Mouse (Mus musculus): Measurements from ENCODE around the gene Trhde. TPM values are rescaled to one million over a fixed set of nuclear protein-coding genes. Genes with fewer than 3 reads are reported as not detected.

Trhde gene
- polyA plus RNA-seq, 1 experiment: not detected

GRCm38 (mm10) chr10:114798218-114798617, 3.9 kb downstream of the Trhde start:
- Histone ChIP-seq H3K4me3 (ENCODE audit: insufficient read depth, low read length) (no peak overlapping the region), H3K4me1 (ENCODE audit: control insufficient read depth, insufficient read depth, low read length) (no peaks in the 10 kb centered on the region), H3K27ac (ENCODE audit: insufficient read depth, low read depth, low read length) (no peak overlapping the region)
- no peak for TF ChIP-seq CTCF (IDR thresholded peaks at IDR 0.05; ENCODE audit: low read depth, low read length)
- TF ChIP-seq POLR2A (IDR thresholded peaks at IDR 0.05; ENCODE audit: borderline replicate concordance, low read depth, low read length): no peak

- Histone ChIP-seq H3K27ac (ENCODE audit: insufficient read depth, low read depth, low read length) (no peak overlapping the region), H3K4me3 (ENCODE audit: insufficient read depth, low read length) (no peak overlapping the region), H3K4me1 (ENCODE audit: control insufficient read depth, insufficient read depth, low read length) (no peaks in the 10 kb centered on the region)
- TF ChIP-seq CTCF (IDR thresholded peaks at IDR 0.05; ENCODE audit: low read depth, low read length) (no peak), POLR2A (IDR thresholded peaks at IDR 0.05; ENCODE audit: borderline replicate concordance, low read depth, low read length) (no peak)
These were observed 4.4 kb downstream of the Trhde start for GRCm38 (mm10) chr10:114797664-114798063.

- H3K4me3 ChIP-seq (ENCODE audit: insufficient read depth, low read length): no peak overlapping the region
- TF ChIP-seq POLR2A (IDR thresholded peaks at IDR 0.05; ENCODE audit: borderline replicate concordance, low read depth, low read length) (no peak), CTCF (IDR thresholded peaks at IDR 0.05; ENCODE audit: low read depth, low read length) (no peak)
- H3K27ac ChIP-seq (ENCODE audit: insufficient read depth, low read depth, low read length): no peak overlapping the region
- H3K4me1 ChIP-seq (ENCODE audit: control insufficient read depth, insufficient read depth, low read length): no peaks in the 10 kb centered on the region
These were observed 5.2 kb downstream of the Trhde start for GRCm38 (mm10) chr10:114796872-114797271.

GRCm38 (mm10) chr10:114794214-114794613, 7.9 kb downstream of the Trhde start:
- Histone ChIP-seq H3K4me3 (ENCODE audit: insufficient read depth, low read length) (no peak overlapping the region), H3K27ac (ENCODE audit: insufficient read depth, low read depth, low read length) (no peak overlapping the region), H3K4me1 (ENCODE audit: control insufficient read depth, insufficient read depth, low read length) (no peaks in the 10 kb centered on the region)
- TF ChIP-seq POLR2A (IDR thresholded peaks at IDR 0.05; ENCODE audit: borderline replicate concordance, low read depth, low read length) (no peak), CTCF (IDR thresholded peaks at IDR 0.05; ENCODE audit: low read depth, low read length) (no peak)

- Histone ChIP-seq H3K4me1 (ENCODE audit: control insufficient read depth, insufficient read depth, low read length) (no peaks in the 10 kb centered on the region), H3K4me3 (ENCODE audit: insufficient read depth, low read length) (no peak overlapping the region), H3K27ac (ENCODE audit: insufficient read depth, low read depth, low read length) (no peak overlapping the region)
- no peak for TF ChIP-seq POLR2A (IDR thresholded peaks at IDR 0.05; ENCODE audit: borderline replicate concordance, low read depth, low read length)
- TF ChIP-seq CTCF (IDR thresholded peaks at IDR 0.05; ENCODE audit: low read depth, low read length): no peak
These were observed 36.2 kb downstream of the Trhde start for GRCm38 (mm10) chr10:114765914-114766313.

- Histone ChIP-seq H3K4me3 (ENCODE audit: insufficient read depth, low read length) (no peak overlapping the region), H3K4me1 (ENCODE audit: control insufficient read depth, insufficient read depth, low read length) (no peaks in the 10 kb centered on the region), H3K27ac (ENCODE audit: insufficient read depth, low read depth, low read length) (no peak overlapping the region)
- TF ChIP-seq CTCF (IDR thresholded peaks at IDR 0.05; ENCODE audit: low read depth, low read length): no peak
- TF ChIP-seq POLR2A (IDR thresholded peaks at IDR 0.05; ENCODE audit: borderline replicate concordance, low read depth, low read length): no peak
These were observed 40.0 kb downstream of the Trhde start for GRCm38 (mm10) chr10:114762125-114762524.

- H3K4me1 ChIP-seq (ENCODE audit: control insufficient read depth, insufficient read depth, low read length): no peaks in the 10 kb centered on the region
- H3K27ac ChIP-seq (ENCODE audit: insufficient read depth, low read depth, low read length): no peak overlapping the region
- no peak overlapping the region for H3K4me3 ChIP-seq (ENCODE audit: insufficient read depth, low read length)
- no peak for TF ChIP-seq POLR2A (IDR thresholded peaks at IDR 0.05; ENCODE audit: borderline replicate concordance, low read depth, low read length)
- no peak for TF ChIP-seq CTCF (IDR thresholded peaks at IDR 0.05; ENCODE audit: low read depth, low read length)
These were observed 42.9 kb downstream of the Trhde start for GRCm38 (mm10) chr10:114759240-114759639.

- no peaks in the 10 kb centered on the region for H3K4me1 ChIP-seq (ENCODE audit: control insufficient read depth, insufficient read depth, low read length)
- H3K27ac ChIP-seq (ENCODE audit: insufficient read depth, low read depth, low read length): no peak overlapping the region
These were observed 43.5 kb downstream of the Trhde start for GRCm38 (mm10) chr10:114758614-114759013.

GRCm38 (mm10) chr10:114742755-114743705, 59.1 kb downstream of the Trhde start:
- H3K4me3 ChIP-seq (ENCODE audit: insufficient read depth, low read length): no peak overlapping the region
- H3K4me1 ChIP-seq (ENCODE audit: control insufficient read depth, insufficient read depth, low read length): no peaks in the 10 kb centered on the region
- TF ChIP-seq POLR2A (IDR thresholded peaks at IDR 0.05; ENCODE audit: borderline replicate concordance, low read depth, low read length): no peak
- no peak for TF ChIP-seq CTCF (IDR thresholded peaks at IDR 0.05; ENCODE audit: low read depth, low read length)
- H3K27ac ChIP-seq (ENCODE audit: insufficient read depth, low read depth, low read length): no peak overlapping the region

More at GRCm38 (mm10) chr10:114758614-114759013, 43.5 kb downstream of the Trhde start:
- H3K4me3 ChIP-seq (ENCODE audit: insufficient read depth, low read length): no peak overlapping the region
- TF ChIP-seq POLR2A (IDR thresholded peaks at IDR 0.05; ENCODE audit: borderline replicate concordance, low read depth, low read length): no peak
- TF ChIP-seq CTCF (IDR thresholded peaks at IDR 0.05; ENCODE audit: low read depth, low read length): no peak

GRCm38 (mm10) chr10:114739916-114740315, 62.2 kb downstream of the Trhde start:
- TF ChIP-seq POLR2A (IDR thresholded peaks at IDR 0.05; ENCODE audit: borderline replicate concordance, low read depth, low read length) (no peak), CTCF (IDR thresholded peaks at IDR 0.05; ENCODE audit: low read depth, low read length) (no peak)
- Histone ChIP-seq H3K4me3 (ENCODE audit: insufficient read depth, low read length) (no peak overlapping the region), H3K27ac (ENCODE audit: insufficient read depth, low read depth, low read length) (no peak overlapping the region), H3K4me1 (ENCODE audit: control insufficient read depth, insufficient read depth, low read length) (no peaks in the 10 kb centered on the region)

Data from bone marrow macrophage, adult 2 months (primary cell).